Mouse (Mus musculus) kidney, postnatal 25 days (tissue): Measurements from ENCODE around the gene Lhx2.

Experiments
- DNase-seq, 2 experiments: peaks; one replicate each; pipeline ENCODE4 v3.0.0; 2021; ENCODE audit warnings: mixed read lengths in 2 of 2

Gene Lhx2

DNA sequence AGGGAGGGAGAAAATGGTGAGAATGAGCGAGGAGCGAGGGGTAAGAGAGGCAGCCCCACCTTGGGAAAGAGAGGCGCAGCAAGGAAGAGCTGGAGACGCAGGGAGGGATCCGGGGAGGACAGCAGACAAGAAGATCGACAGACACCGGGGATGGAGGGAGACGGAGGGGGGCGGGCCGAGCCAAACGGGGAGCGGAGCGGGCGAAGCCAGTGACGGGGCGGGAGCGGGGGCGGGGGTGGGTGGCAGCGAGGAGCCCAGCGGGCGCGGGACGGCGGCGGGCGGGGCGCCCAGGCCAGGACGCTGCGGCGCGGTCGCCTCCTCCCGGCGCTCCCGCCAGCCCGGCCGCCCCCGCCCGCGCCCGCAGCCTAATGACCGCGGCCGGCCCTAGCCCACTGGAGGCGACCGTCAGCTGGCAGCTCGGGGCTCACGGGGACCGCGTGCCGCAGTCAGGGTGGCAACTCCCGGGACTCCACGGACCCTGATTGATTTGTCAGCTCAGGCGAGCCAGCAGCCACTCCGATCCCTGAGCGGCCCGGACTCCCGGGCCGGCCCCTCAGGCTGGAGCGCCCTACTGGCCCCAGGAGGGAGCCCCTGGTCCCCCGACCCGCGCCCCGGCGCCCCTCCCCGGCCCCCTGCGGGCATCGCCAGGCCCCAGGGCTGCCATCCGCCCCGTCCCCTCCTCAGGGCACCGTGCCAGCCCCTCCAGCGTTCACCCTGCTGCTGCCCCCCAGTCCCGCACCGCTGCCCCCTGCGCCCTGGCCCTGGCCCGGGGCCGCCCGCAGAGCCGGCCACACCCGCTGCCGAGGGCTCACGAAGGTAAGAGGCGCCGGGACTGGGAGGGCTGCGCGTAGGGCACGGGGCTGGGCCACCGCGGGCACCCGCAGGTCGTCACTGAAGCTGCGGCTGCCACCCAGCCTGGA, at the start of gene Lhx2:
Lhx2 (plus strand) TSS at position 292 of the 920 bp plus-strand sequence.
- no peak for DNase-seq

DNA sequence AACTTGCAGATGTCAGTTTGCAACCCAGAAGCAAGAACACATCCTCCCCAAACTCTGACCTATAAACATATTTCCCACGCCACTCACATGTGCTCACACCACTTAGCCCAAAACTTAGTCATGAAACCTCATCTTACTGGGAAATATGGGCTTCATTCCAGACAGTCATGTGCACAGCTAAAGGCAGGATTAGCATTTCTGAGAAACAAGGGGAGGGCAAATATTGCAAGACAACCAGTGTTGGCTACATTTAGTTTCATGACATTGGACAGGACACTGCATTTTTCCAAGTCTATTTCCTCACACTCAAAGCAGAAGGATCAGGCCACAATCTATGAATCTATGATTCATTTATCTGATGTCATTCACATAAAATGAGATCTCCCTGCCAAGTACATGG, 47.6 kb upstream of the Lhx2 start:
- DNase-seq, result no peak

DNA sequence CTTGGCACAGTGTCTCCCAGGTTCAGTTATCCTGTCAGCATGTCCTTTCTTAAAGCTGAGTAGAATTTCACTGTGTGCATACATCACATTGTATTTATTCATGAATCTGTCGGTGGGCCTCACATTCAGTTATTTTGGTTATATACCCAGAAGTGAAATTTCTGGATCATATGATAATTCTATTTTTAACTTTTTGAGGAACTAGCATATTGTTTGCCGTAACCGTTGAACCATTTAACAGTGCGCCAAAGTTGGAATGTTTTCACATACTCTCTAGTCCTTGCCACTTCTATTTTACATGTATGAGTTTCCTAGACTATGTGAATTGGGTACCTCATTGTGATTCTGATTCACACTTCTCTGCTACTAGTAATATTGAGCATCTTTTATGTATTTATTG, 43.1 kb upstream of the Lhx2 start:
- no peak for DNase-seq

DNA sequence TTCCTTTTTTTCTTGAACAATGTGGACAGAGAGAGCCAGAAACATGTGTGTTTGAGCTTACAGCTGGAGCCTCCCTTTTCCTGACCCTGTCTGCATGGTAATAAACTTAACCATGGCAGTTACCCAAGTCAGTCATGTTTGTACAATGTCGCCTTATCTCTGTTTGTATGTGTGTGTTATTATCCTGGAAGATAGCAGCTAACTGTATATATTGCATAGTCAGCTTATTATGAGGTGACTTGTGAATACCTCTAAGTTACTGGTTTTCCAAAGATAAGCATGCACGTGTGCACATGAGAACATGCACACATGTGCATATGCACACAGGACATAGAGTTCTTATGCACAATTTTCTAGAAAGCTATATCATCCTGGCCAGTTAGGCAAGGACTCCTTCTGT, 38.1 kb upstream of the Lhx2 start:
- no peak for DNase-seq

DNA sequence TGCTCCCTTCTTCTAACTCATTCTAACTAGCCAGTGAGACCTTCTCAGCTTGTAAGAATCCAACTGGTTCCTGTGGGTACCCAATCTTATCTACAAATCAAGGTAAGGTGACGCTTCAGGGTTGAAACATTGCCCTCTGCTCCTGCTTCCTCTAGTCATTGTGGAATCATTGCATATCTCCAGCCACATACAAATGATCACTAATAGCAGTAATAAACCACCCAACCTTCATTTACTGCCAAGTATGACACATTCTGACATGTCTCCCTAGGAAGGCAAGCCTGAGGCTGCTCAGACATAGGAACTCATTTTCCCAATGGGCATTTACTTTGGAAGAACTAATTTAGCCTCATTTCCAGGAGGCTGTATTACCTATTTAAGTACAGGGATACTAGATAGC, 33.9 kb upstream of the Lhx2 start:
- DNase-seq, result no peak

DNA sequence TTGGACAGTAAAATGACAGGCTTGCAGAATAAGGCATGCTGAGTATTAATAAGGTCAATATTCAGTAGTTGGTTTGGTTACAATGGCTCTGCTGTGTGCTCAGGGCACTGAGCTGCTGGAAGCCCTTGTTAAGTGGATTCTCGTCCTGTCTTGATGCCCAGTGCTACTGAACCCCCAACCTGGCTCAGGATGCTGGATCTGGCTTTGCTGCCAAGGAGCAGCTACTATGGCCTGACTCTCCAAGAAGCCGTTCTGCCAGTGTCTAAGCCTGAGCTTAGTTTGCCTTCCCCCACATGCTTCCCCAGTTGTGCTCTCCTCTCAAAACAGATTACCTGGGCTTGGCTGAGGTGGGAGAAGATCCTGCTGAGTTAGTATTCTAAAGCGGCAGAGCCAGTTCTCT, 26.2 kb upstream of the Lhx2 start:
- DNase-seq, result no peak

DNA sequence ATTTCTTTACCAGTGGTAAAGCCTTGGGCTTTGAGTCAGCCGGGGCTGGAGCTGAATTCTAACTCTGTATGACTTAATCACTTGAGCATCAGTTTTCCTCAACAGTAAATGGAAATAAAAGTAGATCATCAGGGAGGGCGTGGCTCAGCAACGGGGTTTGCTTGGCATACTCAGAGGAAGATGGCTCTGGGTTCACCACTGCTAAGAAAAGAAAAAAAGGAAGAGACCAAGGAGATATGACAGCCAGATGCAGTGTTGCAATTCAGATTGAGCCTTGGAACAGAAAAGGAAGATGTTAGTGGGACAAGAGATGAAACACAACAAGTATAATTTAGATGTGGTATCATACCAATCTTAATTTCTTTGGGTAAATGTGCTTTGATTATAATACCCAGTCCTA, 25.7 kb upstream of the Lhx2 start:
- no peak for DNase-seq

DNA sequence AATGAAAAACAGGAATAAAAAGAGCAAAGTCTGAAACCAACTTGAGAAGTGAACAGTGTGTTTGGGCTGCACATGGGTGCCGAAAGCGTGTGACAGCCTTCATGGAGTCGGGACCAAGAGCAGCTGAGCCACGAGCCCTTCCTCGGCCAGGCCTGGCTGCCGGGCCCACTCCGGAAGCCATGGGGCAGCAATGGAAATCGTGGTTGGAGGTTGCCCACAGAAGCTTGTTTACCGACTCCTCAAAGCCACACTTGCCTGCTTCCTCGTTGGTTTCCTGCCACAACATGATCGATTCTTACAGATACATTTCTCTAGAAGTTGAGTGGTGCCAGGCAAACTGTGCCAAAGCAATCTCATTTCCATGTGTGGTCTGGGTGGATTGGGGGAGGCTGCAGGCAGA, 20.0 kb upstream of the Lhx2 start:
- DNase-seq, result no peak

DNA sequence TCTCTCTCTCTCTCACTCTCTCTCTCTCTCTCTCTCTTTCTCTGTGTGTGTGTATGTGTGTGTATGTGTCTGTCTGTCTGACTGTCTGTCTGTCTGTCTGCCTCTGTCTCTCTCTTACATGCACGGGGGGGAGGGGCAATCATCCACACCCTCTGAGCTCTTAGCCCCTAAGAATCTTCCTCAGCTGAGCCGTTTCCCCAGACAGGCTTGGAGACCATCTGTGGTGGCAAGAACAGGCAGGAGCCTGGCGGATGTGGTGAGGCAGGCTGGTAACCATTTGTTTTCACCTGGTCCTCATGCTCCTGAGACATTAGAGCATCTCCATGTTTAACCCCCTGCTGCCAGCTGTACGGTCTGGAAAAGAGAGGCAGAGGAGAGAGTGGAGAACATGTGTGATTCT, 18.2 kb upstream of the Lhx2 start:
- no peak for DNase-seq

DNA sequence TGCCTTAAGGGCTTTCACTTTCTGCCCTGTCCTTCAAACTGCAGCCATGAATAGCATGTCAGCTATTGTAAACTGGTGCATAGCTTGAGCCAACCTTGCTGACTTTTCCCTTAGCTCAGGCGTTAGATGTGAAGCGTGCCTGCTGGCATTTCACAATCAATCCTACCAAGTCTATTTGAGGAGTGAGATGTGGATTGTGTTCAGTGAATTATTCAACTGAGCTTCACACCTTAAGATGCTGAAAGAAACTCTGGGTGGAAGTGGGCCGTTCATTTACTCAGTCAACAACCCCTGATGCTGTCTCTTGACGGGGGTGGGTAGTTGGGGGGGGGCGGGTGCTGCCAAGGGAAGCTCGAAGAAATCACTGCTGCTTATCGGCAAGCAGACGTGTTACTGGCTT, 15.7 kb upstream of the Lhx2 start:
- DNase-seq, result no peak

DNA sequence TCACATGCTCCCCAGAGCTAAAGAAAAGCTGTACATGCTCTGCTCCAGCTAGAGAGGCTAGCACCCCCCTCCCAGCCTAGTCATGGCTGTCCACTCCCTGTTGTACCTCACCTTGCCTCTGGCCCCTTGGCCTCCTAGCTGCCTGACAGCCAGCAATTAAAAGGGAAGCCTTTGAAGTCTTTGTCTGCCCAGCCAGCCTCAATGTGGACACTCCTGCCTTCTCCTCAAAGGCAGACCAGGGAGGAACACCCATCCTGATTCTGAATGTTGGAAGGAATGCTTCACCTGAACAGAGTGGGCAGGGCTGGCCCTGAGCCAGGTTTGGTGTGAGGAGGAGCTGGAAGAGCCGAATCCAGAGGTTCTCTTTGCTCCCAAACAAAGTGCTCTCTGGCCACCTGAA, 12.4 kb upstream of the Lhx2 start:
- DNase-seq, result no peak

DNA sequence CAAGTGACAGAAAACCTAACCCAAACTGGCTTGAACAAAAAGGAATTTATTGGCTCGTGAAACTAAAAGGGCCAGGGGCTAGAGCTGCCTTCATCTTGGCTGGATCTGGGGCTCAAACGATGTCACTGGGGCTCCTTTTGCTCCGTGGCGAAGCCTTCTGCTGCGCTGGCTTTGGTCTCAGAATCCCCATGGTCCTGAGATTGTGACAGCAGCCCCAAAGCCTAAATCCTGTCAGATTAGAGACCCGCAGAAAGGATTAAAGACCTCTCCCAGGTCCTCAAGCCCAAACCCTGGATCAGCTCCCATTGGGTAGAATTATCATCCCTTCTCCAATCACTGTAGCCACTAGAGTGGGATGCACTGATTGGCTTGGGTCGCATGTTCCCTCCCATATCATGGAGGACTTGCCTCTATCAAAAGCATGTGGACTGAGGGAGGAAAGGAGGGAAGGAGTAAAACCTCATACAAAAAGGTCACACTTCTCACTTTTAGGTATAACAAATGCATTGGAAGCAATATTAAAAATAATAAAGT, 5.4 kb upstream of the Lhx2 start:
- DNase-seq, result no peak

DNA sequence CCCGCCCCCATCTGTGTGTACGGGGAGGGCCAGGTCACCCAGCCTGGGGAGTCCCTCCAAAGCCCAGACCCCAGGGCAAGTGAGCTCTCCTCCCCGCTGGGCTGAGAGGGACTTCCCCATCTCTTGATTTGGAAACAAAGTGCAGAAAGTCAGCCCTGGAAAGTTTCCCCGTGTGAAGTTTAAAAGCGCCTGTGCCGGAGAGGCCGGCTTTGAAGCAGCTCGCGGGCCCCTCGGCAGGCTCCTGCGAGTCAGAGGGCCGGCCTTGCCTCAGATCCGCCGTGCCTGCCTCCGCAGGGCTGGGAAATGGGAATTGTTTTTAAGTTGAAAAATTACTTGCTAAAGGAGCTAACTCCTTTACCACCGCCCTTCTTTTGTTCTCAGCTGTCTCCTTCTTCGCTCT, 2.5 kb upstream of the Lhx2 start:
- no peak for DNase-seq

DNA sequence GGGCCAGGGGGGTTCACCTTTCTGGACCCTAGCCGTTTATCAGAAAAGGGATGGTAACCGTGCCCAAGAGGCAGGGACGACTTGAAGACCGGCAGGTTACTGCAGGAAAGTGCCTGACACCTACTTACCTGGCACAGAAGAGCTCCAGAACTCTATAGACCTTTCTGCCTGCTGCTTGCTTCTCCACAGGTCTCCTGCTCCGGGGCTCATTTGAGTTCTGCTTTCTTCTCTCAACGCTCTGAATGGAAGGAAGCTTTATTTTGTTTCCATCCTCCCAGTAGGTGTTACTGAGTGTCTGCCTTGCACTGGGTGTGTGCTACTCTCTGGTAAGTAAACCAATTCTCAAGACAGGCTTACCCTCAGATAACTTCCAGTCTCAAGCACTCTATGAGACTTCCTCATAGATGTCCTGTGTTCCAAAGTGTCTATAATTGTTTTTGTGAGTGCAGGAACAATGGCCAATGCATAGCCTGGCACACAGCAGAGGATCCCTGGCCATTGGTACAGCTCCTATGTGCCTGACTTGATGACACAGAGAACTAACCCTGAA, 1.9 kb upstream of the Lhx2 start:
- DNase-seq, result no peak

DNA sequence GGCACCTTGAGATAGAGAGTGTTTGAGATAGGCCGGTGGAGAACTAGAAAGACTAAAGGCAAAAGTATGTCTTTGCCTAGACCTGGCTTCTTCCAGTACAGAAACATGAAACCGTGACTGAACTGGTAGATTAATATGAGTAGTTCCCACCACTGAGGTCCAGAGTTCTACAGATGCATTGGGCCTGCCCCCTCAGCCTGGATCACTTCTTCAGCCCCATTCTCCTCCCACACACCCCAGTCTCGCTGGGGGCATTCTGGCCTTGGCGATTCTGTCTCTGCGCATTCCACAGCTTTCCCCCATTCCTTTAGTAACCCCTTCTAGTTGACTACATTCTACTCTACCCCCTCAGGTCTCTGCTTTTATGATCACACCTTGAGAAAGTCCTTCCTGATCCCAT, 1.4 kb upstream of the Lhx2 start:
- DNase-seq, result no peak

DNA sequence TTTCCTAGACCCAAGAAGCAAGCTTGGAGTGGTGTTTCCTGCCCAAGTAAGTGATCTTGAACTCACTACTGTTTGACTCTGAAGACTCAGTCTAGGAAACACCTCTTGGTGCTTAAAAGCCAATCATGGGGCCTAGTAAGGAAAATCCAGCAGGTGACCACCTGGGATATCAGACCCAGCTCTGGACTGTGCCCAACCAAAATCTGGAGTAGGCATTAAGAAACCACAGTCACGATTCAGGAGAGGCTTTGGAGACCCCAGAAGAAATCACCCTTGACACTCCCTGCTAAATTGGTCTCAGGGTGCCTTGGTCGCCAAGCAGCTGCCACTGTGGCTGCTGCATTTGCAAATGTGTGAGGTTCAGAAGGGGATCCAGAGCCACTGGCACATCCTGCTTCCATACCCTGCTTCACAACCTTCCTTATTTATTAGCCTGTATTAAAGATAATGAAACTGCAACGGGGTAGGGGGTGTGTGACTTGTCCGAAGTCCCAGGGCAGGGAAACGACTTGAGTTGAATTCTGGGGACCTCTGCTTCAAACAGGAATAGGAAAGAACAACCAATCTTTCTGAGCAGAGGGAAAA, 641 bp upstream of the Lhx2 start:
- DNase-seq, result no peak

DNA sequence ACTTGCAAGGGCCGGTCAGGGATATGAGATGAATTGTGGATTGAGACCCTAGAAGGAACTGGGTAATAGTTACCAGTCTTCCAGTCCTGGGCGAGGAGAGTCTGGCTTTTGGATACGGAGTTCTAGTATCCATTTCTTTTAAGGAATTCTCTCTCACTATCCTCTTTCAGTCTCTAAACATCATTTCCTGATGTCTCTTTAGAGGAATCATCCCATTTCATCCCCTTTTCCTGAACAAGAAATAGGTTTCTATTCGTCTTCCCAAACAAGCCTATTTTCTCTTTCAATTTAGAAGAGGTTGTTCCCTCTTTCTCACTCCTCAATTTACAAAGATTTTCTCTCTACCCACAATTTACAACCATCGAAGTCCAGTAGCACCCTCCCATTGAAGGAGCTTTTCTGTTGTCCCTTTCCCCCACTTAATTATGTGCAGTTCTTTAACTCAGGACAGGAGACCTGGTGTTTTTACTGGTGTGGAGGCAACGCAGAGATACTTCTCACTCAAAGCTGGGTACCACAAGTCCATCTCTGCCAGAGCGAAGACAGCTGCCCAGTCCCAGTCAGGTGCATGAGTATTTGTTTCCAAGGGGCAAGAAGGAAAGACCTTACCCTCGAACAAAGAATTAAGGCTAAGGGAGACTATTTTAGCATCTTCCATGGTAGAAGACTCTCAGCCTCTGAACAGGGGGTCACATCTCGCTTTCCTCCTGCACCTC, 987 bp downstream of the Lhx2 start:
- DNase-seq, result no peak

DNA sequence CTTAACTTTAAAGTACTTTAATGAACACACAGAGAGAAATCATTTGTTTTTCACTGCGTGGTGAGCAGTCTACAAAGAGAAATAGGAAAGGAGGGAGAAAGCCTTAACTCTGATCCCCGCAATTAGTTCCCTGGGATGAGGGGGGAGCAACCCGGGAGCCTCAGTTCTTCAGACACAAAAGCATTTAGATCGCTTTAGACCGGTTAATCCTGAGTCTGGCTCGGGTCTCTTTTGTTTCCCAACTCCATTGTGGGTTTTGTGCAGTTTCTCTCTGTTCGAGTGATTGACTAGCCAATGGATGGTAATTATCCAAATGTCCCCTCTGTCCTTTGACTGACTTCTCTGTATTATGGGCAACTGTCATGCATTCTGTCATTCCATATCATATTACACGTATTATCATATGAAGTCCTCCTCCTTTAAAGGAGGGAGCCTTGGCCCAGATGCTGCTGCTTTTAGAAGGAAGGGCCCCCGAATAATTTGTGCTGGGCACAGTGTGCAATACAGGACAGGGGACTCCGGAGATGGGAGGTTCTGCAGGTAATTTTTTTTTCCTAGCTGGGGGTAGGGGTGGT, 1.6 kb downstream of the Lhx2 start:
- no peak for DNase-seq

DNA sequence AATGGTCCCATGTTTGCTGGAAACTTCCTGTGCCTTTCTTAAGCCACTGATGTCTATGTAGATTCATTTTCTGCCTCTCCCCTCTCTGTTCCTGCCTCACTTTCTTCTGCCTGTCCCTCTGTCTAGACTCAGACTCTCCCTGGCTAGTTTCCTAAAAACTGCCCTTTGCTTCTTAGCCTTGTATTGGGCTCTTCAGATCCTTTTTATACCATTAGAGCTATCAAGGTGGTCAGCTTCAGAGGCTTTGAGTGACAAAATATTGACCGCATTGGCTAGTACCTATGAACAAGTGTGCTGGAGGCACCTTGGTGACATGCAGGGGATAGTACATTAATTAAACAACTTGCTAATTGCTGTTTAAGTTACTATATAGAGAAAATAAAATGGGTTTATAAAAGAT, 4.5 kb downstream of the Lhx2 start:
- no peak for DNase-seq

DNA sequence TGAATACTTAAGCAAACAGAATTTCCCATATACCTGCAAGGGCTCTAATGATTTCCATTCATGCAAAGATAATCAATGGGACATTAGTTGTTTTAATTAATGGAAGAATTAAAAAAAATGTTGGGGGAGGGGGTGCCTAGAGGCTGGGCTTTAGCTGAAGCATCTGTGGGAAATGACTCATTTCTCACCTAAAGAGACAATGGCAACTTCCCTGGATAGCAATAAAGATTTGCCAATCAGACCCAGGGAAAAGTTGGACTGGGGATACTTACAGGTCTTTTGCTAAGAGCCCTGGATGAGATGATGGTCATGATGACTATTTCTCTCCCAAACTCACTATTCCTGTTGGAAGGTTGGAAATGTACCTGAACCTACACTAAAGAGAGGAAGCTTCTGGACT, 5.6 kb downstream of the Lhx2 start:
- no peak for DNase-seq

DNA sequence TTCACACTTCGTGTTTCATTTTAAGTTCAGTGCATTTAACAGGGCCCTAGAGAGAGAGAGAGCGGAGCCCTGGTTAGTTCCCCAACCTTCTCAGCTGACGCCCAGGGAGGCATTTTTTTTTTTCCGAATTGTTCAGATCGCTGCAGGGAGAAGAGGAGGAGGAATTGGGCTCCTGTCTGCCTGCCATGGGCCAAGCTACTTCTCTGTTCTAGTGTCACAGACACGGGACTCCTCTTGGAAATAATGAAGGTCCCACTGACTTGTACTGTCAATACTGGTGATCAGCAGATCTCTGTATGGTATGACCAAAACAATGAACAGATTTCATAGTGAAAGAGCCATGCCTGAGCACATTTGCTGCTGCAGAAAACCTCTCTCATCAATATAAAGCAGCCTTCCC, 7.3 kb downstream of the Lhx2 start:
- no peak for DNase-seq

DNA sequence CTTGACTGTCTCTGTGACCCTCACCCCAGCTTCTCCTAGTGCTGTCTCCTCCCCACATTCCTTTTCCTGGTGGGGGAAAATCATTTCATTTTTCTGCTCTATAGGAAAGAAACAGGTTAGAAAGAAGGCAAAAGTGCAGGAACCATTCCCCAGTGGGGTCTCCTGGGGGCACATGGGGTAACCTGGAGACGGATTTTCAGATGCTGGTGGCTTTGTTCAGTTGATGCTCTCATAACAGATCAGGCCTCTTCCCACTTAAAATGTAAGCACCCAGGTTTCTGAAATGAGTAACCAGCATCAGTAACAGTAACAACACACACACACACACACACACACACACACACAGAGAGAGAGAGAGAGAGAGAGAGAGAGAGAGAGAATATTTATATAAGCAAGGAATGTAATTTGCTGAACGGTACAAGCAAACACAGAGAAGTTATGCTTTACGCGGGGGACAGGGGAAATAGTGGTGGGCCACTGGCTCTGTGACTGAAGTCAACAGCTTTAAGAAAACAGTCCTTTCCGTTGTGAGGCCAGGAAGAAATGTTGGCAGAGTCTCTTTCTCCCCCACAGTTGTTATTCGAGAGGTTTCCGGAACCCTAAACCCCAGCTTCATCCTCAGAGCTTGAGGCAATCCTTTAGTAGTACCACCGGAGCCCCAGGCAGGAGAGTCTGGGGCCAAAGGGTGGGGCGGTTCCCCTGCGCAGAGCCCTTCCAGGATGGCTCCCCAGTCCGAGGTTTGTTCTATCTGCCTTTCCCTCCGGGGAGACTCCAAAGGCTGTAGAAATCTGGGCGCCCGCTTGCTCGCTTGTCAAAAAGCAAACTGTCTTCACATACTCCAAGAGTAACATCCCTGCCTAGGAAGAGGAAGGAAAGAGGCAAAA, 8.0 kb downstream of the Lhx2 start:
- DNase-seq, result no peak
